Mouse (Mus musculus): ENCODE measurements around the gene Socs2.

Socs2 gene

GRCm38 (mm10) chr10:95416685-95417495 is at the start of gene Socs2:
Gene Socs2, minus strand, starts transcription at chr10:95417180.
- DNase-seq (ENCODE audit: low read depth, low spot score), result peak; percentile 94

- DNase-seq (ENCODE audit: low read depth, low spot score), result peak; percentile 42
Measured at GRCm38 (mm10) chr10:95465485-95465896, 48.5 kb upstream of the Socs2 start.

- DNase-seq (ENCODE audit: low read depth, low spot score), result no peak
Measured at GRCm38 (mm10) chr10:95464527-95464926, 47.5 kb upstream of the Socs2 start.

GRCm38 (mm10) chr10:95462231-95462630 is 45.3 kb upstream of the Socs2 start:
- DNase-seq (ENCODE audit: low read depth, low spot score), result no peak

GRCm38 (mm10) chr10:95461053-95461553 is 44.1 kb upstream of the Socs2 start:
- peak; percentile 98 for DNase-seq (ENCODE audit: low read depth, low spot score)

GRCm38 (mm10) chr10:95458050-95458806 is 41.2 kb upstream of the Socs2 start:
- DNase-seq (ENCODE audit: low read depth, low spot score), result peak; percentile 33

- DNase-seq (ENCODE audit: low read depth, low spot score), result no peak
Measured at GRCm38 (mm10) chr10:95457367-95458049, 40.5 kb upstream of the Socs2 start.

- peak; percentile 99 for DNase-seq (ENCODE audit: low read depth, low spot score)
Measured at GRCm38 (mm10) chr10:95456103-95456502, 39.1 kb upstream of the Socs2 start.

GRCm38 (mm10) chr10:95453282-95453681 is 36.3 kb upstream of the Socs2 start:
- peak; percentile 76 for DNase-seq (ENCODE audit: low read depth, low spot score)

GRCm38 (mm10) chr10:95449033-95449432 is 32.1 kb upstream of the Socs2 start:
- DNase-seq (ENCODE audit: low read depth, low spot score), result no peak

- DNase-seq (ENCODE audit: low read depth, low spot score), result no peak
Measured at GRCm38 (mm10) chr10:95447954-95448353, 31.0 kb upstream of the Socs2 start.

- DNase-seq (ENCODE audit: low read depth, low spot score), result no peak
Measured at GRCm38 (mm10) chr10:95445104-95446056, 28.4 kb upstream of the Socs2 start.

GRCm38 (mm10) chr10:95442334-95442733 is 25.4 kb upstream of the Socs2 start:
- DNase-seq (ENCODE audit: low read depth, low spot score), result no peak

- peak; percentile 58 for DNase-seq (ENCODE audit: low read depth, low spot score)
Measured at GRCm38 (mm10) chr10:95440566-95440965, 23.6 kb upstream of the Socs2 start.

GRCm38 (mm10) chr10:95439718-95440339 is 22.8 kb upstream of the Socs2 start:
- no peak for DNase-seq (ENCODE audit: low read depth, low spot score)

- no peak for DNase-seq (ENCODE audit: low read depth, low spot score)
Measured at GRCm38 (mm10) chr10:95438941-95439340, 22.0 kb upstream of the Socs2 start.

- DNase-seq (ENCODE audit: low read depth, low spot score), result no peak
Measured at GRCm38 (mm10) chr10:95430271-95430670, 13.3 kb upstream of the Socs2 start.

- DNase-seq (ENCODE audit: low read depth, low spot score), result no peak
Measured at GRCm38 (mm10) chr10:95429111-95429510, 12.1 kb upstream of the Socs2 start.

- no peak for DNase-seq (ENCODE audit: low read depth, low spot score)
Measured at GRCm38 (mm10) chr10:95426207-95427115, 9.5 kb upstream of the Socs2 start.
